Mouse (Mus musculus): ENCODE measurements around the gene Fas. TPM values are rescaled to one million over a fixed set of nuclear protein-coding genes. Genes with fewer than 3 reads are reported as not detected.

The Fas gene
- polyA plus RNA-seq, 1 experiment from 2014 or later, result 0.60 TPM

- ATAC-seq (replicated peaks; ENCODE audit: low FRiP score), result no peak
- no peaks in the 10 kb centered on the region for H3K27me3 ChIP-seq (ENCODE audit: control insufficient read depth, insufficient read depth, low read length)
- no peaks in the 10 kb centered on the region for H3K9me3 ChIP-seq (ENCODE audit: control insufficient read depth, low read length)
- no peak overlapping the region for H3K4me3 ChIP-seq (ENCODE audit: low read depth, low read length)
- DNase-seq (ENCODE audit: low spot score), result no peak
- 50% methylated on average over 1 of the region's 1 CpGs for WGBS
- H3K4me2 ChIP-seq (ENCODE audit: low read depth, low read length, severe bottlenecking), result no peak overlapping the region
- H3K4me1 ChIP-seq (replicated peaks; ENCODE audit: control insufficient read depth, insufficient read depth, low read length), result no peaks in the 10 kb centered on the region
- H3K36me3 ChIP-seq (ENCODE audit: control insufficient read depth, insufficient read depth, low read length), result no peaks in the 10 kb centered on the region
- H3K27ac ChIP-seq (ENCODE audit: low read depth, low read length), result no peak overlapping the region
- H3K9ac ChIP-seq (ENCODE audit: low read length), result no peak overlapping the region
Observed at GRCm38 (mm10) chr19:34369551-34369950, 79.1 kb downstream of the Fas start.

- H3K4me1 ChIP-seq (replicated peaks; ENCODE audit: control insufficient read depth, insufficient read depth, low read length), result no peaks in the 10 kb centered on the region
- no peaks in the 10 kb centered on the region for H3K36me3 ChIP-seq (ENCODE audit: control insufficient read depth, insufficient read depth, low read length)
- no peak overlapping the region for H3K4me3 ChIP-seq (ENCODE audit: low read depth, low read length)
- 62% methylated on average over 3 of the region's 3 CpGs for WGBS
- no peak overlapping the region for H3K9ac ChIP-seq (ENCODE audit: low read length)
- H3K27ac ChIP-seq (ENCODE audit: low read depth, low read length), result no peak overlapping the region
- no peak overlapping the region for H3K4me2 ChIP-seq (ENCODE audit: low read depth, low read length, severe bottlenecking)
- ATAC-seq (replicated peaks; ENCODE audit: low FRiP score) (no peak), DNase-seq (ENCODE audit: low spot score) (no peak)
- no peaks in the 10 kb centered on the region for H3K27me3 ChIP-seq (ENCODE audit: control insufficient read depth, insufficient read depth, low read length)
- no peaks in the 10 kb centered on the region for H3K9me3 ChIP-seq (ENCODE audit: control insufficient read depth, low read length)
Observed at GRCm38 (mm10) chr19:34370397-34370796, 79.9 kb downstream of the Fas start.

Other genes with a start within 250 kb of the Fas start
- gene Lipn, start 223.3 kb upstream of the Fas start, polyA plus RNA-seq (2014; fragmentation: Nextera tagmentation; extraction: Ambion mirVana), result not detected in 2 replicates
- not detected in 2 replicates for gene Lipm, start 189.7 kb upstream of the Fas start, polyA plus RNA-seq (2014; fragmentation: Nextera tagmentation; extraction: Ambion mirVana)
- gene Ankrd22, start 124.6 kb upstream of the Fas start, polyA plus RNA-seq (2014; fragmentation: Nextera tagmentation; extraction: Ambion mirVana), result not detected in 2 replicates
- gene Stambpl1, start 98.4 kb upstream of the Fas start, polyA plus RNA-seq (2014; fragmentation: Nextera tagmentation; extraction: Ambion mirVana), result 1.6 and 2.0 TPM in 2 replicates
- gene Acta2, start 35.1 kb upstream of the Fas start, polyA plus RNA-seq (2014; fragmentation: Nextera tagmentation; extraction: Ambion mirVana), result 21.1 and 22.7 TPM in 2 replicates
- 0.45 and 0.75 TPM in 2 replicates for gene Ch25h, start 184.5 kb downstream of the Fas start, polyA plus RNA-seq (2014; fragmentation: Nextera tagmentation; extraction: Ambion mirVana)
- 20.9 and 21.5 TPM in 2 replicates for gene Lipa, start 236.8 kb downstream of the Fas start, polyA plus RNA-seq (2014; fragmentation: Nextera tagmentation; extraction: Ambion mirVana)